Mouse (Mus musculus) yolk sac, embryonic 10.5 days (tissue): ENCODE data around the gene Fam184b.
"Not testable (repeated sequence)": the region's sequence is repeated elsewhere in the genome, so short reads cannot be mapped to it uniquely, and the experiment has no call there.

Experiments used
- DNase-seq: peaks from one replicate; pipeline ENCODE4 v3.0.0-alpha.2; 2017; ENCODE audit warnings: low spot score

The Fam184b gene

GRCm38 (mm10) chr5:45638806-45639714 is at the start of gene Fam184b:
Gene Fam184b (minus strand): TSS chr5:45639614.
- peak; percentile 20 for DNase-seq

GRCm38 (mm10) chr5:45689152-45689551 is 49.7 kb upstream of the Fam184b start:
- DNase-seq = no peak

GRCm38 (mm10) chr5:45686223-45686622 is 46.8 kb upstream of the Fam184b start:
- no peak for DNase-seq

GRCm38 (mm10) chr5:45685243-45685642 is 45.8 kb upstream of the Fam184b start:
- no peak for DNase-seq

- DNase-seq = no peak
Observed at GRCm38 (mm10) chr5:45683388-45683787, 44.0 kb upstream of the Fam184b start.

- DNase-seq = no peak
Observed at GRCm38 (mm10) chr5:45679955-45680354, 40.5 kb upstream of the Fam184b start.

- no peak for DNase-seq
Observed at GRCm38 (mm10) chr5:45677639-45678038, 38.2 kb upstream of the Fam184b start.

GRCm38 (mm10) chr5:45675032-45675431 is 35.6 kb upstream of the Fam184b start:
- DNase-seq = no peak

GRCm38 (mm10) chr5:45670894-45671494 is 31.6 kb upstream of the Fam184b start:
- DNase-seq = no peak

- DNase-seq = no peak
Observed at GRCm38 (mm10) chr5:45670280-45670670, 30.9 kb upstream of the Fam184b start.

GRCm38 (mm10) chr5:45669598-45670279 is 30.3 kb upstream of the Fam184b start, which contains the start of gene Ncapg:
Gene Ncapg (plus strand): TSS chr5:45669919.
- peak; percentile 99 for DNase-seq

GRCm38 (mm10) chr5:45669234-45669597 is 29.8 kb upstream of the Fam184b start:
- DNase-seq = no peak

GRCm38 (mm10) chr5:45668831-45669230 is 29.4 kb upstream of the Fam184b start:
- DNase-seq = peak; percentile 6

GRCm38 (mm10) chr5:45668324-45668723 is 28.9 kb upstream of the Fam184b start:
- DNase-seq = no peak

- DNase-seq = not testable (repeated sequence)
Observed at GRCm38 (mm10) chr5:45658406-45658805, 19.0 kb upstream of the Fam184b start.

GRCm38 (mm10) chr5:45651026-45651703 is 11.8 kb upstream of the Fam184b start:
- no peak for DNase-seq

- DNase-seq = no peak
Observed at GRCm38 (mm10) chr5:45639715-45640092, 290 bp upstream of the Fam184b start.

- no peak for DNase-seq
Observed at GRCm38 (mm10) chr5:45638378-45638777, 1.0 kb downstream of the Fam184b start.

- no peak for DNase-seq
Observed at GRCm38 (mm10) chr5:45629470-45629869, 9.9 kb downstream of the Fam184b start.

- no peak for DNase-seq
Observed at GRCm38 (mm10) chr5:45627771-45628170, 11.6 kb downstream of the Fam184b start.

- no peak for DNase-seq
Observed at GRCm38 (mm10) chr5:45621511-45621910, 17.9 kb downstream of the Fam184b start.

GRCm38 (mm10) chr5:45599056-45599455 is 40.4 kb downstream of the Fam184b start:
- DNase-seq = no peak
